Mouse (Mus musculus) liver, postnatal 0 days (tissue): ENCODE measurements around the gene Dus1l. TPM values are rescaled to one million over a fixed set of nuclear protein-coding genes. Genes with fewer than 3 reads are reported as not detected.
"Not testable (repeated sequence)": the region's sequence is repeated elsewhere in the genome, so short reads cannot be mapped to it uniquely, and the experiment has no call there.

Experiments used
- ATAC-seq: fragments of 200-750 bp; cut with Nextera tagmentation; 2 replicates; pipeline ENCODE4 v1.8.0; 2017; ENCODE audit warnings: mild to moderate bottlenecking, moderate library complexity
- DNase-seq: peaks from one replicate; pipeline ENCODE4 v3.0.0-alpha.2; 2016
- H3K27ac ChIP-seq: fragments of 300-500 bp; sonication (generic); 2 replicates; pipeline ENCODE4 v1.5.1; 2014; ENCODE audit warnings: antibody characterized with exemption, moderate library complexity, mild to moderate bottlenecking, low read depth
- H3K27me3 ChIP-seq: fragments of 300-500 bp; sonication (generic); 2 replicates; pipeline ENCODE4 v1.6.1; 2014; ENCODE audit warnings: low read length, control low read depth, mixed read lengths; ENCODE audit not compliant: insufficient read depth
- H3K36me3 ChIP-seq: fragments of 300-500 bp; sonication (generic); replicated peaks from 2 replicates; pipeline ENCODE4 v1.6.1; 2014; ENCODE audit warnings: mild to moderate bottlenecking, control low read depth, low read length, moderate library complexity, mixed read lengths; ENCODE audit not compliant: insufficient read depth
- H3K4me1 ChIP-seq: fragments of 300-500 bp; sonication (generic); 2 replicates; pipeline ENCODE4 v1.6.1; 2014; ENCODE audit warnings: antibody characterized with exemption, mild to moderate bottlenecking, control low read depth; ENCODE audit not compliant: insufficient read depth
- H3K4me2 ChIP-seq: fragments of 300-500 bp; sonication (generic); 2 replicates; pipeline ENCODE4 v1.6.1; 2014; ENCODE audit warnings: low read depth, mild to moderate bottlenecking, low read length, moderate library complexity, mixed read lengths
- H3K4me3 ChIP-seq: fragments of 300-500 bp; sonication (generic); 2 replicates; pipeline ENCODE4 v1.5.1; 2014; ENCODE audit warnings: low read depth, low read length
- H3K9ac ChIP-seq: fragments of 300-500 bp; sonication (generic); replicated peaks from 2 replicates; pipeline ENCODE4 v1.6.1; 2014; ENCODE audit warnings: mild to moderate bottlenecking, moderate library complexity
- H3K9me3 ChIP-seq: fragments of 300-500 bp; sonication (generic); 2 replicates; pipeline ENCODE4 v1.6.1; 2016; ENCODE audit warnings: mild to moderate bottlenecking, control low read depth, low read length, mixed read lengths
- CTCF ChIP-seq: sonication (generic); IDR thresholded peaks from 2 replicates; pipeline ENCODE4 v1.5.1; 2016; ENCODE audit warnings: antibody characterized with exemption, low read depth
- EP300 ChIP-seq: IDR thresholded peaks from 2 replicates; pipeline ENCODE4 v1.6.1; 2016; ENCODE audit warnings: antibody characterized with exemption, low read depth, mild to moderate bottlenecking
- WGBS: fragments of 180-500 bp; shearing (Covaris S2); extraction: QIAGEN DNeasy Blood & Tissue Kit; methylation state at CpG from one replicate; pipeline ENCODE4 v1.1.7; 2014; ENCODE audit not compliant: insufficient replicate concordance; 5-methylcytosine and 5-hydroxymethylcytosine counted together
- polyA plus RNA-seq: library from polyadenylated mRNA; unstranded; fragments of >200 nt; fragmentation: Nextera tagmentation; extraction: Ambion mirVana; gene quantifications from 2 replicates; pipeline ENCODE4 v1.2.1, GENCODE M21; 2015

Dus1l gene
- polyA plus RNA-seq, 1 experiment from 2014 or later: 46.8 TPM

DNA sequence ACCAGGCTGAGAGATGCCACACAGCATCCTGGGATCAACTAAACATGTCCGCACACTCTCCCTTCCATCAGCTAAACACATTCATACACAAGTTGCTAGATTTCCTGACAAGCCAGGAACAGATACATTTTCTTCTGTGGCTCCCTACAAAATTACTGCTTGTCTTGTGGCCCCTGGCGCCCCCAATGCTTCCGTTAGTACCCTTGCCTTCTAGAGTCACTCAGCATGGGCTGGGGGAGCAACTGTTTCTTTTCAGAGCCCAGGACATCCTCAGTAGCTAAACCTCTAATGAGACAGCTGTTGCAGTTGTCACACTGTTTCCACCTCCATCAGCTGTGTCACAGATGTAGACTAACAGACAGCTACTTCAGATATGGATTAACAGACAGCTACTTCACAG is 23.5 kb downstream of the Dus1l start:
- DNase-seq: no peak
- no peak for ATAC-seq
- no peak overlapping the region for H3K4me2 ChIP-seq
- 73% methylated on average over 3 of the region's 3 CpGs for WGBS
- no peak overlapping the region for H3K9ac ChIP-seq
- H3K4me1 ChIP-seq: no peaks in the 10 kb centered on the region
- no peak for TF ChIP-seq EP300
- TF ChIP-seq CTCF: no peak
- no peaks in the 10 kb centered on the region for H3K27me3 ChIP-seq
- no peak overlapping the region for H3K4me3 ChIP-seq
- H3K9me3 ChIP-seq: no peaks in the 10 kb centered on the region
- H3K36me3 ChIP-seq: no peaks in the 10 kb centered on the region
- H3K27ac ChIP-seq: no peak overlapping the region

DNA sequence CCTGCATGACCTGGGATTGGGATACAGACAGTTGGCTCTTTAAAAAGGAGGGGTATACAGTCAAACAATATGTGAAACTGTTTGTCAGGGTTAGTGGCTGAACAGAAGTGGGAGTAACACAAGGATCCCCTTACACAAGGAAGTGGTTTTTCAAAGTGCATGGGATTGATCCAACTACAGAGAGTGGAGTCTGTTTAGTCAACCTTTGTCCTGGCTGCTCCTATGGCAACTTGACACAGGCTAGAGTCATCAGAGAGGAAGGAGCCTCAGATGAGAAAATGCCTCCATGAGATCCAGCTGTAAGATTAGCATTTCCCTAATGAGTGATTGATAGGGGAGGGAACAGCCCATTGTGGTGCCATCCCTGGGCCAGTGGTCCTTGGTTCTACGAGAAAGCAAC is 28.0 kb downstream of the Dus1l start:
- H3K4me1 ChIP-seq: no peaks in the 10 kb centered on the region
- H3K4me2 ChIP-seq: no peak overlapping the region
- H3K36me3 ChIP-seq: no peaks in the 10 kb centered on the region
- H3K27ac ChIP-seq: no peak overlapping the region
- DNase-seq (no peak), ATAC-seq (peak; percentile 63)
- H3K4me3 ChIP-seq: no peak overlapping the region
- H3K9ac ChIP-seq: no peak overlapping the region; the same call in 1 of the 2 replicates
- no peaks in the 10 kb centered on the region for H3K27me3 ChIP-seq
- TF ChIP-seq EP300 (no peak), CTCF (no peak)
- no peaks in the 10 kb centered on the region for H3K9me3 ChIP-seq
- 54% methylated on average over 1 of the region's 1 CpGs for WGBS

DNA sequence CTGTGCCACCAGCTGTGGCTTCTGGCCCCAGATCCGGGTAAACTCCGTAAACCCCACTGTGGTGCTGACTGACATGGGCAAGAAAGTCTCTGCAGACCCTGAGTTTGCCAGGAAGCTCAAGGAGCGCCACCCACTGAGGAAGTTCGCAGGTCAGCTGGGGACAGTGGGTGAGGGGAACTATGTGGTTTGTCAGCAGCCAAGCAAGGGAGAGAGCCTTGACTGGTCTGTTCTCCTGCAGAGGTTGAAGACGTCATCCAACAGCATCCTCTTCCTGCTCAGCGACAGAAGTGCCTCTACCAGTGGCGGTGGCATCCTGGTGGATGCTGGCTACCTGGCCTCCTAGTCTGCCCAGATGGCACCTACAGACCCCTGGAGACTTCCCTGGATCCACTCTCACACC is 29.2 kb downstream of the Dus1l start:
- WGBS: 33% methylated on average over 4 of the region's 7 CpGs

DNA sequence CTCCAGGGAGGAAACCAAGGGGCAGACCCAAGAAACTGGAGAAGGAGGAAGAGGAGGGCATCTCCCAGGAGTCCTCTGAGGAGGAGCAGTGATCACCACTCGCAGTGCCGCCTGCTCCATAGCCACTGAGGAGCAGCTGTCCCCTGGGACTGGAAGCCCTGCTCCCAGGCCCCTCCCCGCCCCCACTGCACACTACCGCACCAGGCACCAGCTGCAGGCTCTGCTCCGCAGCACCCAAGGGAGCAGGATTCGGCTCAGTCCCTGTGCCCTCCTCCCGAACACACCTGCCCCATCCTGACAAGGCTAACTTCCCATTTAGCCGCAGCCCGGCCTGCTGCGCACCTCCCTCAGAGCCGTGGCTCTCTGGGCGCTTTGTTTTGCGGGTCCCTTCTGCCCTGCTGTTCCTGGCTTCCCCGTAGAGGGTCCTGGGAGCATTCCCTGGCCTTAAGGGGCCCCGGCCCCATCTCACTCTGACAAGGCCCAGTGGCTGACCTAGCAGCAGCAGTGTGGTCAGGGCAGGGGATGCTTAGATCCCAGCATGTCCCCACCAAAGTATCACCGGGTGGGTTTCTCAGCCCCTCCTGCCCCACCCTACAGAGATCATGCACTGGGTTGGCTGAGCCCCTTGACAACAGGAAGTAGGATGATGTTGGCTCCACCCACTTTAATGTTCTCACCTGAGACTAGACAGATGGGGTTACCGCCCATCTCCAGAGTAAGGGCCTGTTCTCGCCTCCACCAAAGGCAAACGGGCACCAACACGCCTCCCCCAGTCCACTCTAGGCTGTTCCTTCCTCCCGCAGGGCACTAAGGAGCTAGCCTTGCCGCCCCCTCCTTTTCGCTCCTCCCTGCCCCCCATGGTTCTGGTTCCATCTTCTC is 32.8 kb downstream of the Dus1l start:
- H3K9ac ChIP-seq, H3K4me2 ChIP-seq, H3K27me3 ChIP-seq, H3K27ac ChIP-seq, H3K4me1 ChIP-seq, ATAC-seq, H3K4me3 ChIP-seq, H3K36me3 ChIP-seq, DNase-seq: not testable (repeated sequence)
- 17% methylated on average over 7 of the region's 23 CpGs for WGBS
- H3K9me3 ChIP-seq: peaks cover 10% of the 10 kb centered on the region

More for the DNA sequence above, 29.2 kb downstream of the Dus1l start:
- not testable (repeated sequence) for H3K4me2 ChIP-seq, H3K4me1 ChIP-seq, H3K4me3 ChIP-seq, H3K27ac ChIP-seq, H3K9me3 ChIP-seq, H3K27me3 ChIP-seq, ATAC-seq, DNase-seq, H3K9ac ChIP-seq, H3K36me3 ChIP-seq

DNA sequence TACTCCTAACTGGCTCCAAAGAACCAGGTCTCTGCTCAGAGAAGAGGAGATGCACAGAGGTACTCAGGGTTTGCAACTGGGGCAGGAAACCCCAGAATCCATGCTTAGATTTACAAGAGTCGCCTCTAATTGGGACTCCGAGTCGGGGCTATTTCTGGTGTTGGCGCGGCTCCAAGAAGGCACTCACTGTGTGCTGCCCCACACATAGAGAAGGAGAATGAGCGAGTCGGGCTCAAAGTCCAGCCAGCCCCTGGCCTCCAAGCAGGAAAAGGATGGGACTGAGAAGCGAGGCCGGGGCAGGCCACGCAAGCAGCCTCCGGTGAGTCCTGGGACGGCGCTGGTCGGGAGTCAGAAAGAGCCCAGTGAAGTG is 33.5 kb downstream of the Dus1l start, which contains the start of gene Hmga1b:
TSS of gene Hmga1b (plus strand) at position 123 of the 370 bp plus-strand sequence.
- ATAC-seq, H3K4me1 ChIP-seq, H3K4me3 ChIP-seq, H3K4me2 ChIP-seq, H3K27me3 ChIP-seq, H3K9ac ChIP-seq, H3K27ac ChIP-seq, DNase-seq, H3K36me3 ChIP-seq: not testable (repeated sequence)
- H3K9me3 ChIP-seq: peaks cover 14% of the 10 kb centered on the region
- WGBS: 19% methylated on average over 14 of the region's 14 CpGs

DNA sequence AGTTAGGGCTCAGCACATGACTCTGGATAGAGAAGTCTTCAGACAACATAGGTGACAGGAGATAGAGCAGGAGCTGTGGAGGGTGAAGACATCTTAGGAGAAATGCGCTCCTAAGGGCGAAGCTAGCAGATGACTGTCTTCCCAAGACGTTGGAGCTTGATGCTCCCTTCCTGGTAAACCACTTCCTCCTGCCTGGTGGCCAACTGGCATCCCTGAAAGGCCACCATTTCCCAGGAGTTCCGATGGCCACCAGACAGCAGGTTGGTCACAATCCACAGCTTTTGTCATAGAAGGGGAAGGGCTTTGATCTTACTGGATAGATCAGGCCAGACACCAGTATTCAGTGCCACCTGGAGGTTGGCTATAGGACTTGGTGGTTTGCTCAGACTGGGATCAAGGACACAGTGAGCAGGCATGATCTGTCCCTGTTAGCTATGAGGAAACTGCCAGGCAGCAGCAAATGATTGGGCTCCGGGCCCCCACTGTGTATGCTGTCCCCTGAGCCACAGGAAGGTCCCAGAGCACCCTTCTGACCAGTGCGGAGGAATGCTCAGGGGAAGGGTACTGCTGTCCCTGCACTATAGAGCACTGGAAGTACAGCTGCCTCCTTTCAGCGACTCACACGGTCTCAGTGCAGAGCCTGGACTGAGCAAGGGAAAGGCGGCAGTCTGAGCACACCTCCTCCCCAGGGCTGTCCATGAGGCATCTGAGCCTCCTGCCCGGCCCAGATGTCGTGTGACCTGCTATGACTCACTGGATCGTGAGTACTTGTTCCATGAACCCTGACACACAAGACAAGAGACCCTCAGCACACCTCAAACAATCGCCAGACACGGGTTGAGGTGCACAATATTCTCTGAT is 34.2 kb downstream of the Dus1l start:
- H3K36me3 ChIP-seq: no peaks in the 10 kb centered on the region
- H3K4me2 ChIP-seq: no peak overlapping the region
- ATAC-seq: no peak
- no peak for DNase-seq
- no peak overlapping the region for H3K27ac ChIP-seq
- TF ChIP-seq EP300: no peak
- TF ChIP-seq CTCF: no peak
- no peak overlapping the region for H3K9ac ChIP-seq
- 65% methylated on average over 14 of the region's 14 CpGs for WGBS
- H3K9me3 ChIP-seq: peaks cover 15% of the 10 kb centered on the region
- 0 out of 2 replicates have a peak, but pooled peaks cover 4% of the 10 kb centered on the region for H3K27me3 ChIP-seq
- no peak overlapping the region for H3K4me3 ChIP-seq
- H3K4me1 ChIP-seq: no peaks in the 10 kb centered on the region
